Mouse (Mus musculus) G1E-ER4 (cell line): ENCODE measurements around the gene As3mt. TPM values are rescaled to one million over a fixed set of nuclear protein-coding genes. Genes with fewer than 3 reads are reported as not detected.

Experiments used
- GATA1 ChIP-seq: IDR thresholded peaks from one replicate; pipeline ENCODE4 v1.8.0; 2012; ENCODE audit warnings: low read length, inconsistent platforms
- polyA plus RNA-seq: library from polyadenylated mRNA; stranded (reverse); fragments of >175 nt; gene quantifications from 2 replicates; pipeline ENCODE4 v1.2.3, GENCODE M21; 2012

As3mt gene
- polyA plus RNA-seq, 1 experiment = not detected

- no peak for TF ChIP-seq GATA1
Observed at GRCm38 (mm10) chr19:46690387-46690786, 16.9 kb upstream of the As3mt start.

DNA sequence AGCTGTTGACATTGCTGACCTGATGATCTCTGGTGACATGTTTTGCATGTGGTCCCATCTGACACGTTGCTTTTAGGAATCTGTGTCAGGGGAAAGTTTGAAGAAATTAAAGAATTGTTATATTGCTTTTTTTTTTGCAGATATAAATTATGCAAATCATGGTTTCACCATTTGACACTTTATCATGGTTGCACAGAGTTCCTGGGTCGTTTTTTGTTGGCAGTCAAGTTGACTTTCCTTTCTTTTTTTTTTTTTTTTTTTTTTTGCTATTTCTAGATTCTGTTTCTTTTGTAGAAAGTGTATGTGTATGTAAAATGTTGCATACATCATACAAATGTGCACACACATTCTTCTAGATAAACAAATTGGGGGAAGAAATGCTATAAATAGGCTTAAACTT lies 16.2 kb upstream of the As3mt start:
- no peak for TF ChIP-seq GATA1

GRCm38 (mm10) chr19:46693146-46693545 lies 14.1 kb upstream of the As3mt start:
- TF ChIP-seq GATA1 = no peak

GRCm38 (mm10) chr19:46696482-46696881 lies 10.8 kb upstream of the As3mt start:
- TF ChIP-seq GATA1 = no peak

DNA sequence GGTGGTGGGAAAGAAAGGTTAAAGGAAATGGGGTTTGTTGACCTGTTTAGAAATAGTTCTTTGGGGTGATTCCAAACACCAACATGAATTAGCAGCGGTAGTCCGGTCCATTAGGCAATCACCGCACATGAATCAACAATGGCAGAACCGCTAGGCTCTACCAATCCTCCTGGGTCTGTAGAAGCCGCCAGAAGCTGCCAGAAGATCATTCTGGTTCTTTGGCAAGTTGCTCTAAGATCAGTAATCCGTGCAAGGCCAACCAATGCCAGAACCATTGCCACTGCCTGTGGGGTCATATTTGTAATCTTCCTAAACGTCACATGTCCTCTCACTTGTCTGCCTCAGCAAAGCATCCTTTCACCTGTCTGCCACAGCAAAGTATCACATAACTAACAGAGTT lies 10.3 kb upstream of the As3mt start:
- TF ChIP-seq GATA1 = no peak

DNA sequence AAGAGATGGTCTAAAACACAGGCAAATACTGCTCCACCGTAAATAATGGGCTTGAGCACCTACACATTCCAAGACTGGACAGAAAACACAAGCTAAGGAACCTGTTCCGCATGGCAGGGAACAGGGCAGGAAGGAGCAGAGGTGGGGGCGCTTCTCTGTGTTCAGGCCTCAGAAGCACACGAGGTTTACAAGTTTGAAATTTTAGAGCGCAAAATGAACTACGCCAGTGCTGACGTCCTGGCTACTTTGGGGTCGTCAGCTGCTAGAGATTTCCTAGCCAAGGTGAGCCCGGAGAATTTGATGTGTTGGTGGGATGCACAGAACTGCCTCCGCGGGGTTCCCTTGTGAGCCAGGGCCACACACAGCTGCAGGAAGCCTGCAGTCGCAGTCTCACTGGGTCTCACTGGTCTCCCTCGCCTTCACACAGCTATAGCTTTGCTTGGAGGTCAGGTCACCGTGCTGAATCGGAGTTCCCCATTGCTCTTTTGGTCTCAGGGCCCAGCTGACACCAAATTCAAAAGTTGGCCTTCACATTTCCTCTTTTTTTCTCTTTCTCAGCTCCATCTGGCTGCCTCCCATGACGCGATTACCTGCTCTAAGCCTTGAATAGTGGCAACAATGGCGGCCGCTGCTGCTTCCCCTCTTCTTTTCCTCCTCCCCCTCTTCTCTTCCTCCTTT lies 9.3 kb upstream of the As3mt start:
- no peak for TF ChIP-seq GATA1

GRCm38 (mm10) chr19:46699011-46699481 lies 8.2 kb upstream of the As3mt start:
- TF ChIP-seq GATA1 = no peak

DNA sequence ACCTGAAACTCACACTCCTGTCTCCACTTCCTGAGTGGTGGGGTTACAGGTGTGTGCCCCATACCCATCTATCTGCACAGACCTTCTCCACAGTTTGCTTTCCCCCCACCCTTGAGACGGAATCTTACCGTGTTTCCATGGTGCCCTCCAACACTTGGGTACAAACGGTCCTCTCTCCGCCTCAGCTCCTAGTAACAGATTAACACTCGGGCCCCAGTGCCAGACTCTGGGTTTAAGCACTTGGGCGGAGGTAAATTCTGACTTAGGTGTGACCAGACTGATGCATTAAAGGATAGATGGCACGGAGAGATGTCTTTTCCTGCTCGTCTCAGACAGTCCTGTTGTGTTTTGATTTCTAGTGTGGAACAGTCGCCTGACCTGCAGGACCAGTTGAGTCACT lies 6.1 kb upstream of the As3mt start:
- TF ChIP-seq GATA1 = no peak

DNA sequence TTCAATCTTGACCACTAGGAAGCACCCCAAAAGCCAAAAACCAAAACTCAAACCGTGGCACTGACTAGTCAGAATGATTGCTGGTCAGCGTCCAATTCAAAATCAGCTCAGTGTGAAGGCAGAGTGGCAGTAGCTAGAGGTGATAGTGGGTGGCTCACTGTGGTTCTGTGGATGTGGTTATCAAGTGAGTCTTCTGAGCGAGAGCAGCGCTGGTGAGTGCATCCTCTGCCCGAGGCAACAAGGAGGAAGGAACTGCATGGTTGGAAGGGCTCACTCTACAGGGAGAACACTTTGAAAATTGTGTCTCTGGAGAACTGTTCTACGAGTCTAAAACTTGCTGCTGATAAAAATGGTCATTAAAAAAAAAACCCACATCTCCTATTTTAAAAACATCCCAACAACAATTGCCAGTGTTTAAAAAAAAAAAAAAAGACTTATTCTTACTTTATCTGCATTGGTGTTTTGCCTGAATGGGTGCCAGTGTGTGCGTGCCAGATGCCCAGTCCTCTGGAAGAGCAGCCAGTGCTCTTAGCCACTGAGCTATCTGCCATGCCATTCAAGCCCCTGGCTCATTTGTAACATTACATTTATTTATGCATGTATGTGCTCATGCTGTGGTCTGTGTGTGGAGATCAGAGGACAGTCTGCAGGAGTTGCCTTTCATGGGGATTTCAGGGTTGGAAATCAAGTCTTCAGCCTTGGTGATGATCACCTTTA lies 1.3 kb upstream of the As3mt start:
- TF ChIP-seq GATA1 = no peak

DNA sequence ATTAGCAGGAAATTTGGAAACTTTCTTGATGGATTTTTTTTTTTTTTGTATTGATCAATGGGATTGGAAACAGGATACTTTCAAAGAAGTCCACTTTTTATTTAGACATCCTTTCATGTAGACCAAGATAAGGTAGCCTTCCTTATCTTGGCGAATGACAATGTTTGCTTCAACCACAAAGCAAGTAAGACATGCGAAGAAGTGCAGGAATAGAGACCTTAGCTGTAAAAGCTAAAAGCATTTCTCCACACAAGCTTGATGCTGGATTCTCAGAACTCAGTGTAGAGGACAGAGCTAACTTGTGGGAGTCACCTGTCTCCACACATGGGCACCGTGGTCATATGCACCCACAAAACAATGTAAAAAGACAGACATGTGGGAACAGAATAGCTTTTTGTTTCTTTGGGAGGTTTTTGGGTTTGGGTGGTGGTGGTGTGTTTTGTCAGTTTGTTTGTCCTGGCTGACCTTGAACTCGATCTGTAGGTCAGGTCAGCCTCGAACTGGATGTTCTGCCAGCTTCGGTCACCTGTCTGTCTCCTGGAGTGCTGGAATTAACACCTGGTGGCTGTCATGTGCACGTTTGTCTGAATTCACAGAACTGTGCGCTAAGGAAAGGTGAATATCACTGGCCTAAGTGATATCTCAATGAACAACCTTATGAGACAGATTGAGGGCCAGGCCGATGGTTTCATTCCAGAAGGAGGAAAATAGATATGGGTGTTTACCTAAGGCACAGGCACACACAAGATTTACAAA lies 540 bp upstream of the As3mt start:
- no peak for TF ChIP-seq GATA1

DNA sequence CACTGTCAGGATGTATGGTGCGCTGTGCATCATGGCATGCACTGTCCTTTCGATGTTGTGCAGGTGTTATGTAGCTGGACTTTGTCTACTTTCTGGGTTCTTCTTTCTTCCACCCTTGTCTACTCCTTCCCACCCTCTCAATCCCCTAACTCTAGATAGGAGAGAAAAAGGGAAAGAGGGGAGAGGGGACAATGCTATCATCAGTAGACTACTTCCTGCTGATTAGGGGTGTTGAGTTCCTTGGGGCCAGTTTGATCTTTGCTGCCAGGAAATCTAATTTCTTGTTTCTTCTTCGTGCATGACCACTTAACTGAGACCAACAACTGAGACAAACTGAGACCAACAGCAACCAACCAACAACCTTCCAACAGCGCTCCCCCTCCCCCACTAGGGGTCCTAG lies 3.4 kb downstream of the As3mt start:
- no peak for TF ChIP-seq GATA1

- no peak for TF ChIP-seq GATA1
Observed at GRCm38 (mm10) chr19:46714234-46714633, 7.0 kb downstream of the As3mt start.

- no peak for TF ChIP-seq GATA1
Observed at GRCm38 (mm10) chr19:46715016-46715415, 7.8 kb downstream of the As3mt start.

DNA sequence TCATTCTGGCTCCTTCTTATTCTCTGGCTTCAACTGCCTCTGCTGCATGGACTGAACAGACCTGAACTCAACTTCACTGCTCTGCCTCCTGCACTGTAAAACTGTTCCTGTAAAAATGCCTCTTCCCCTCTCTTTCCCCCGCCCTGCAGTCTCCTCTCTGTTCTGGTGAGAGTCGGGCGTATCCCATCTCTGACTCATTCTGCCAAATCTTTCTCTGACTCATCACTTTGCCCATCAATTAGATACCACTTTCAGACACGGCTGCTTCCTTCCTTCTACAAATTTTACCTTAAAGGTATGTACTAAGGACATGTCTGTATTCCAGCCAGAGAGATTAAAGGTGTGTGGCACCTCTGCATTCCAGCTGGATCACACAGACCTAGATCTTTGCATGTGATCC lies 10.9 kb downstream of the As3mt start:
- no peak for TF ChIP-seq GATA1

- TF ChIP-seq GATA1 = no peak
Observed at GRCm38 (mm10) chr19:46724411-46724810, 17.2 kb downstream of the As3mt start.

- no peak for TF ChIP-seq GATA1
Observed at GRCm38 (mm10) chr19:46726142-46726541, 18.9 kb downstream of the As3mt start.
